Mouse (Mus musculus) bone marrow macrophage, adult 2 months (primary cell): ENCODE results near the gene Gm19935. TPM values are rescaled to one million over a fixed set of nuclear protein-coding genes. Genes with fewer than 3 reads are reported as not detected.
A peak's percentile ranks its signal among the peaks of the same experiment; 100 is the strongest.

Experiments
- H3K27ac ChIP-seq: 2 replicates; pipeline ENCODE4 v1.5.1; 2012; ENCODE audit warnings: low read depth, low read length; ENCODE audit not compliant: insufficient read depth
- H3K4me1 ChIP-seq: 2 replicates; pipeline ENCODE4 v1.6.1; 2012; ENCODE audit warnings: low read length; ENCODE audit not compliant: control insufficient read depth, insufficient read depth
- H3K4me3 ChIP-seq: 2 replicates; pipeline ENCODE4 v1.5.1; 2012; ENCODE audit warnings: mild to moderate bottlenecking, low read length, moderate library complexity; ENCODE audit not compliant: insufficient read depth
- CTCF ChIP-seq: IDR thresholded peaks from 2 replicates; pipeline ENCODE4 v1.5.1; 2012; ENCODE audit warnings: low read depth, mild to moderate bottlenecking, low read length, moderate library complexity
- POLR2A ChIP-seq: IDR thresholded peaks from 2 replicates; pipeline ENCODE4 v1.6.1; 2012; ENCODE audit warnings: mild to moderate bottlenecking, low read depth, low read length, borderline replicate concordance
- polyA plus RNA-seq: library from polyadenylated mRNA; stranded (reverse); fragments of >200 nt; gene quantifications from 2 replicates; pipeline ENCODE4 v1.2.4, GENCODE M21; 2012; ENCODE audit not compliant: missing spikeins, insufficient read depth, insufficient read length

Gene Gm19935
- not detected in 2 replicates for polyA plus RNA-seq

- Histone ChIP-seq H3K4me3 (no peak within 1 kb of the TSS), H3K27ac (no peak within 1 kb of the TSS), H3K4me1 (peaks cover 24% of the 10 kb centered on the region)
- TF ChIP-seq CTCF: no peak
These were observed at the start of gene Gm19935 for GRCm38 (mm10) chr8:90817293-90817692. Gm19935 (minus strand) TSS chr8:90817393.

- H3K4me1 ChIP-seq: peaks cover 21% of the 10 kb centered on the region
- no peak for TF ChIP-seq CTCF
- no peak for TF ChIP-seq POLR2A
- no peak overlapping the region for H3K4me3 ChIP-seq
- no peak overlapping the region for H3K27ac ChIP-seq
These were observed 44.8 kb upstream of the Gm19935 start for GRCm38 (mm10) chr8:90862038-90862437.

DNA sequence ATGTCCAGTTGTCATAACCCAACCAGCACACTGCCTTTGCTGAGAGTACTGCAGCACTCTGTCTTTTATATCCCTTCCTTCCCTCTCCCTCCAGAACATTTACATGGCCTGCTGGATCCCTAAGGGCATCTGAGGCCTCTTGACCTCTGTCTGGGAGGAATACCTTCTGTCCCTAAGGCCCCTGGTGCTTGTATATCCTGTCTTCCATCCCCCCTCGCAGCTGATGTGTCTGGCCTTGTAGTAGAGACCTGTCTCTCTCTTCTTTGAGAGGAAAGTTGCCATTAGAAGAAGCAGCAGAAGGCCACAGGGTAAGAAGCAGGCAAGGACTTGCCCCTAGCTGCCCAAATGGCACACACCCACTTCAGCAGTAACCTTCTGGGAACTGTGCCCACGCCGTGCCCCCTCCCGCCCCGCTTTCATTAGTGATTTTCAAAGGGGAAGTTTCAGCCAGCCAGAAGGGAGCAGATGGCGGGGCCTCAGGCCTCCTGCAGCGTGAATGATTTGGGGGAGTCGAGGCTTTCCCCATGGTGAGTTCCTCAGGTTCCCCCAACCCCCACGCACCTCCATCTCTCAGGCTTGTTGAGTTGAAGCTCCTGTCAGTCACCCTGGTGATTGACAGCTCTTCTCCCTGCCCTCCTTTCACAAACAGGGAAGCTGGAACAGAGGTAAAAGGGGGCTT is 44.2 kb upstream of the Gm19935 start:
- H3K27ac ChIP-seq: no peak overlapping the region
- TF ChIP-seq CTCF (no peak), POLR2A (no peak)
- peaks cover 25% of the 10 kb centered on the region for H3K4me1 ChIP-seq
- H3K4me3 ChIP-seq: no peak overlapping the region

DNA sequence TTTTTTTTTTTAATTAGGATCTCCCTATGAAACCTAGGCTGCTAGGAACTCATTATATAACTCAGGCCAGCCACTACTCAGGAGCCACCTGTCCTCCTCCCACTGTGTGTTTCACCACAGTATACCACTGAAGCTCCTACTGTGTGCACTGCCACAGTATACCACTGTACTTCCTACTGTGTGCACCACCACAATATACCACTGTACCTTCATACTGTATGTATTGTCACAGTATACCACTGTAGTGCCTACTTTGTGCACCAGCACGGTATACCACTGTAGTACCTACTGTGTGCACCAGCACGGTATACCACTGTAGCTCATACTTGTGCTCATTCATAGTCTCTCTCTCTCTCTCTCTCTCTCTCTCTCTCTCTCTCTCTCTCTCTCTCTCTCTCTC is 40.9 kb upstream of the Gm19935 start:
- Histone ChIP-seq H3K4me3 (no peak overlapping the region), H3K27ac (no peak overlapping the region), H3K4me1 (peaks cover 28% of the 10 kb centered on the region)
- TF ChIP-seq POLR2A: no peak
- no peak for TF ChIP-seq CTCF

- TF ChIP-seq CTCF (no peak), POLR2A (no peak)
- Histone ChIP-seq H3K4me3 (no peak overlapping the region), H3K4me1 (peaks cover 23% of the 10 kb centered on the region), H3K27ac (peak overlapping the region; percentile 20; the same call in 1 of the 2 replicates)
These were observed 39.8 kb upstream of the Gm19935 start for GRCm38 (mm10) chr8:90856952-90857351.

DNA sequence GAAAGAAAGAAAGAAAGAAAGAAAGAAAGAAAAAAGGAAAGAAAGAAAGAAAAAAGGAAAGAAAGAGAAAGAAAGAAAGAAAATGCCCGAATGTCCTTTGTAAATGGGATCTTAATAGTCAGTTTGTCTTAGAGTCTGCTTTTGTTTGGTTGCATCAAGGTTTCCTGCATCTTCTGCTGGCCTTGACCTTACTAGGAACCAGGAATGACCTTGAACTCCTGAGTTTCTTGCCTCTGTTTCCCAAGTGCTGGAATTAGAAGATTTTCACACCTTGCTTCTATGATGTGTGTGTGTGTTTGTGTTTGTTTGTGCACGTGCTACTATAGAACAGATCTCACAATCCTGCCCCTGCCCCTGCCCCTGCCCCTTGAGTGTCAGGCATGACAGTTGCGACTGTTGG is 39.0 kb upstream of the Gm19935 start:
- Histone ChIP-seq H3K4me3 (no peak overlapping the region), H3K4me1 (peaks cover 16% of the 10 kb centered on the region), H3K27ac (no peak overlapping the region)
- TF ChIP-seq CTCF (no peak), POLR2A (no peak)

DNA sequence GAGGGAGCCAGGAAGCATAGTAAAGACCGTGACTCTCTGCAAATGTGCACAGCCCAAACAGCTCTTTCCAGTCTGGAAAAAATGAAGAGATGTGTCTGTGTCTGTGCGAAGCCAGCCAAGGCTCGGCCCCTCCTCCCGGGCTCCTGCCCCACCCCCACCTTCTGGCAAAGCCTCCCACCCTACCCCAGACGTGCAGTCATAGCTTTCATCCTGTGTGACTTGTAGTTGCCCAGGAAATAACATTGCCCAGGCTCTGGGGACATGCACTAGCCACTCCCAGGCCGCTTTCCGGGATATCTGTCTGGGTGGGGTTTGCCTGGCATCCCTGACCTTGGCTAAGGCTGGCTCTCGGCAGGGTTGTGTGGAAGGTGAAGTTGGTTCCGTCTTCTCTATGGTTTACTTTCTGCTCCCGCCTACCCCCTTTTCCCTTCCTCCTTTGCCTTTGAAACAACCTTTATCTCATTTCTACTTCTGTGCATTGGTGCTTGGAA is 37.5 kb upstream of the Gm19935 start:
- no peak for TF ChIP-seq CTCF
- no peak overlapping the region for H3K27ac ChIP-seq
- H3K4me1 ChIP-seq: peaks cover 15% of the 10 kb centered on the region
- H3K4me3 ChIP-seq: no peak overlapping the region

DNA sequence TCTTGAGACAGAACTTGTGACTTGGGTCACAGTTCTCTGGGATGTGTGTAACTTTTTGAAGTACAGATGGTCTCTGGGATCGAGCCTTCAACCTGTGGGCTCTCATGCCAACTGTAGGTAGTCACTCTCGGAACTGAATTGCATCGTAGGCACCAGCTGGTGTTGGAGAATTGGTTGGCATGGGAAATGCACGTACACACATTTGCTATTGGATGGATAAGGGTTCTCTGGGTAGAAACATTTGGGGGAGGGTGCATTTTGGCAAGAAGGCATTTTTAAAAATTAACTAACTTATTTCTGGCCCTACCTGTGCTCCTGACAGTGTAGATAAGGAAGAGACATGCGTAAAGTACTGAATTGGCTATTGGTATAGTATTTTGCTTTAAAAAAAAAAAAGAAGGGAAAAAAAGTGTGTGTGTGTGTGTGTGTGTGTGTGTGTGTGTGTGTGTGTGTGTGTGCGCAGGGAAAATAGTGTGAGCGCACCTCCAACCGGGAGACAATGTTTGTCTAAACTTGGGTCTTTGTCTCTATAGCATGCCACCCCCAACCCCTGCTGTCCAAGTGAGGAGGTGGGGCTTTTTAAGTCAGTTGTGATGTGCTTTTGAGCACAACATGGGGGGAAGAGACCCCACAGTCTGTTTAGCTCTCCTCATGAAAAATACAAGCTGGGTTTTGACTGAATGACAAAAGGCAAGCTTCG is 36.9 kb upstream of the Gm19935 start:
- peaks cover 15% of the 10 kb centered on the region for H3K4me1 ChIP-seq
- TF ChIP-seq POLR2A: no peak
- no peak for TF ChIP-seq CTCF
- H3K27ac ChIP-seq: no peak overlapping the region
- no peak overlapping the region for H3K4me3 ChIP-seq

GRCm38 (mm10) chr8:90851544-90851943 is 34.4 kb upstream of the Gm19935 start:
- Histone ChIP-seq H3K4me1 (peaks cover 4% of the 10 kb centered on the region), H3K27ac (no peak overlapping the region), H3K4me3 (no peak overlapping the region)
- no peak for TF ChIP-seq CTCF
- no peak for TF ChIP-seq POLR2A

- Histone ChIP-seq H3K4me1 (no peaks in the 10 kb centered on the region), H3K27ac (no peak overlapping the region), H3K4me3 (no peak overlapping the region)
- TF ChIP-seq CTCF: no peak
These were observed 32.4 kb upstream of the Gm19935 start for GRCm38 (mm10) chr8:90849462-90850050.
